Mouse (Mus musculus) testis, adult 10 weeks (tissue): Measurements from ENCODE around the gene Olfr968. TPM values are rescaled to one million over a fixed set of nuclear protein-coding genes. Genes with fewer than 3 reads are reported as not detected.

Experiments
- polyA plus RNA-seq: library from polyadenylated mRNA; stranded (reverse); fragments of 350-450 nt; fragmentation: Illumina TruSeq; extraction: RNeasy Lipid Tissue Mini Kit (QIAGEN cat#74804); gene quantifications from one replicate; pipeline ENCODE4 v1.2.3, GENCODE M21; 2014; ENCODE audit warnings: low read depth, low replicate concordance

Gene Olfr968
- polyA plus RNA-seq: not detected

DNA sequence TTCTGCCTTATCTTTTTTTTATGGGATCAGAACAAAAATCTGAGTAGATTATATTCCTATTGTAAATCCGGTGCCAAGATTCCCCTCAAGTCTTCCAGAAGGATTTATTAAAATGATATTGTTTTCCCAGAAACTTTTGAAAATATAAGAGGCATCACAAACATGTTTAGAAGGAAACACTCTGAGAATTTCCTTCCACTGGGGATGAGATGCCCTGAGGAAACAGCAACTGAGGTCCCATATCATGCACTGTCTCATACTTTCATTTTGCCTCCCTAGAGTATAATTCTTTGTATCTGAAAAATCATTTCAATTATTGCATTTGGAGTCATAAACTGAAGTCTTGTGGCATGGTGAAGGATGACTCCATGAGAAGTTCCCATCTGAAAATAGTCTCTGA lies at the start of gene Olfr968:
Olfr968 (minus strand) TSS at position 101 of the 400 bp plus-strand sequence.

DNA sequence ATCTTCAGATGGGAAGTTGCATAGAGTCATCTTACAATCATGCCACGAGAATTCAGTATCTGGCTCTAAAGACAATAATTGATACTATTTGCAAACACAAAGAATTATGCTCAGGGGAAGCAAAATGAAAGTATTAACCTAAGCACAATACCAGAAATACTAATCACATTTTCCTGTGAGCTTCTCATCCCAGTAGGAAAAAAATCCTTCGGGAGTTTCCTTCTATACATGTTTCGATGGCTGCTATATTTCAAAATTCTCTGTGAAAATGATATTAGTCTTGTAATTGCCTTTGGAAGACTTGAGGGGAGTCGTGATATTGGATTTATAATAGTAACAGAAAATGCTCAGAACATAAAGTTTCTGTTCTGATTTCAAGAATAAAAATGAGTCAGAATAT lies 25.5 kb upstream of the Olfr968 start, which contains the start of gene Olfr970:
Olfr970 (plus strand) TSS at position 301 of the 400 bp plus-strand sequence.

DNA sequence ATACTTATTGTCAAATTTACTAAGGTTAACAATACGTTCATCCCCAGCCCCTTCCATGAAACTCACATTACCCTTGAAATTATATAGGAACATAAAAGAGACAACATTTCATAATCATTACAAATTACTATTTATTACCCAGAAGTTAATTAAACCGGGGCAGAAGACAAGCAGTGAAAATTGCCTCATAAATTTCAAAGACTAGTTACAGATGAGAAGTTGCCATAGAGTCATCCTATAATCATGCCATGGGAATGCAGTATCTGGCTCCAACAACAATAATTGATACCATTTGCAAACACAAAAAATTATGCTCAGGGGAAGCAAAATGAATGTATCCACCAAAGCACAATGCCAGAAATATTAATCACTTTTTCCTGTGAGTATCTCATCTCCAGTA lies 7.5 kb upstream of the Olfr968 start, which contains the start of gene Olfr969:
Olfr969 (plus strand) TSS at position 388 of the 400 bp plus-strand sequence.

DNA sequence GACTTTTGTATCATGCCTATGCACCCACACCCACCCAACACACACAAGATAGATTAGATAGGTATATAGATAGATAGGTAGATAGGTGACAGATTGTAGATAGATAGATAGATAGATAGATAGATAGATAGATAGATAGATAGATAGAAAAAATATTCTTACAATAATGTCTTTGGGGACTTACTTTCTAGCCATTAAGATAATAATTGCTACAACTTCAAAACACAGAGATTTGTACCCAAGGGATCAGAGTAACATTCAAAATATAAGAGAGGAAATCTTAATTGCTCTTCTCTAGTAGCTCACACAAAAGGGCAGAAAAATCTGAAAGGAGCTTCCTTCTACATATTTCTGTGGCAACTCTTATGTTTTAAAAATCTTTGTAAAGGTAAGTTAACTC lies 37.1 kb downstream of the Olfr968 start, which contains the start of gene Olfr967:
Olfr967 (plus strand) TSS at position 301 of the 400 bp plus-strand sequence.

DNA sequence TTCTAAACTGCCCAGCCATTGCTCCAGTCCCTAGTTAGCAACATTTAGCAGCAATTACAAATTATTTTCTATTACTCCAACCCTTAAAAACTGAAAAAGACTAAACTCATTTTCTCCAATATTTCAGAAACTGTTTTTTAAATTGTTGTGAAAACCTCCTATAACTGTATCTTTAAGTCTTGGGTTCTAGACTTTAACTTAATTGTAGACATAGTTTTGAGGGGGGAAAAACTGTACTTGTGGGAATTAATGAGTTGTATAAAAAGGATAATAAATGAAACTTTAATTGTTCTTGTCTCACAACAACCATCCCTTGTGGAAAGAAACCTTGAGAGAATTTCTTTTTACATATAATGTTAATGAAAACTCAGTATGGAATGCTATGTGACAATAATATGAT lies 52.4 kb downstream of the Olfr968 start, which contains the start of gene Olfr150:
Olfr150 (plus strand) TSS at position 301 of the 400 bp plus-strand sequence.

Other genes with a start within 250 kb of the Olfr968 start
- not detected for gene Olfr958, start 229.2 kb downstream of the Olfr968 start, polyA plus RNA-seq
- not detected for gene Olfr959, start 207.7 kb downstream of the Olfr968 start, polyA plus RNA-seq
- 0.08 TPM for gene AW551984, start 178.8 kb downstream of the Olfr968 start, polyA plus RNA-seq
- gene Olfr148, start 172.6 kb downstream of the Olfr968 start, polyA plus RNA-seq: not detected
- gene Olfr960, start 161.9 kb downstream of the Olfr968 start, polyA plus RNA-seq: not detected
- gene Olfr961, start 138.2 kb downstream of the Olfr968 start, polyA plus RNA-seq: not detected
- gene Olfr963, start 116.0 kb downstream of the Olfr968 start, polyA plus RNA-seq: not detected
- not detected for gene Olfr149, start 76.1 kb downstream of the Olfr968 start, polyA plus RNA-seq
- not detected for gene Olfr965, start 71.9 kb downstream of the Olfr968 start, polyA plus RNA-seq
- gene Olfr150, start 52.3 kb downstream of the Olfr968 start, polyA plus RNA-seq: not detected
- not detected for gene Olfr967, start 37.0 kb downstream of the Olfr968 start, polyA plus RNA-seq
- not detected for gene Olfr969, start 7.7 kb upstream of the Olfr968 start, polyA plus RNA-seq
- gene Olfr970, start 25.6 kb upstream of the Olfr968 start, polyA plus RNA-seq: not detected
- gene Olfr971, start 53.6 kb upstream of the Olfr968 start, polyA plus RNA-seq: not detected
- not detected for gene Olfr972, start 83.2 kb upstream of the Olfr968 start, polyA plus RNA-seq
- gene Olfr229, start 124.1 kb upstream of the Olfr968 start, polyA plus RNA-seq: not detected
- not detected for gene Olfr974, start 154.2 kb upstream of the Olfr968 start, polyA plus RNA-seq
- gene Olfr975, start 168.8 kb upstream of the Olfr968 start, polyA plus RNA-seq: 0.29 TPM
- 0.43 TPM for gene Olfr976, start 177.9 kb upstream of the Olfr968 start, polyA plus RNA-seq
- gene Olfr978, start 208.9 kb upstream of the Olfr968 start, polyA plus RNA-seq: not detected
- 0.21 TPM for gene Olfr979, start 220.2 kb upstream of the Olfr968 start, polyA plus RNA-seq
- gene Olfr980, start 226.3 kb upstream of the Olfr968 start, polyA plus RNA-seq: 0.39 TPM
- 0.04 TPM for gene Olfr981, start 238.2 kb upstream of the Olfr968 start, polyA plus RNA-seq